Mouse (Mus musculus): Measurements from ENCODE around the gene Abca1. TPM values are rescaled to one million over a fixed set of nuclear protein-coding genes. Genes with fewer than 3 reads are reported as not detected.

Gene Abca1
- polyA plus RNA-seq (2012; rRNA removed; ENCODE audit: low replicate concordance), result 18.6 and 34.5 TPM in 2 replicates

DNA sequence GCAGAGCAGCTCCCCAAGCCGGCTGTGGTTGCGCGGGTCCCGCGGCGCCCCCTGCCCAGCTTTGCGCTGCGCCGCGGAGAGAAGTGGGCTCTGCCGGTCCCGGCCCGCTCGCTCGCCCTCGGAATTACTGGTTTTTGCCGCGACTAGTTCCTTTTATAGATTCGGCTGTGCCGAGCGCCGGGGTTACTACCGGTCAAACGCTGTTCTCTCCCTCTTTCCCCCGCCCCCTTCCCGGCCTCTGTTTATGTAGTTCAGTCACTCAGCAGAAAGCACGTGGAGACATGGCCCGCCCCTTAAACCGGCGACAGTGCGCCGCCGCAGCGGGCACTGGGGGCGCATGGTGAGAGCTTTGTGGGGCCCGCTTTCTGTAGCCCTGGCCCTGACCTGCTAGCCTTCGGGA, at the start of gene Abca1:
Gene Abca1 (minus strand): TSS at position 129 of the 400 bp plus-strand sequence.

DNA sequence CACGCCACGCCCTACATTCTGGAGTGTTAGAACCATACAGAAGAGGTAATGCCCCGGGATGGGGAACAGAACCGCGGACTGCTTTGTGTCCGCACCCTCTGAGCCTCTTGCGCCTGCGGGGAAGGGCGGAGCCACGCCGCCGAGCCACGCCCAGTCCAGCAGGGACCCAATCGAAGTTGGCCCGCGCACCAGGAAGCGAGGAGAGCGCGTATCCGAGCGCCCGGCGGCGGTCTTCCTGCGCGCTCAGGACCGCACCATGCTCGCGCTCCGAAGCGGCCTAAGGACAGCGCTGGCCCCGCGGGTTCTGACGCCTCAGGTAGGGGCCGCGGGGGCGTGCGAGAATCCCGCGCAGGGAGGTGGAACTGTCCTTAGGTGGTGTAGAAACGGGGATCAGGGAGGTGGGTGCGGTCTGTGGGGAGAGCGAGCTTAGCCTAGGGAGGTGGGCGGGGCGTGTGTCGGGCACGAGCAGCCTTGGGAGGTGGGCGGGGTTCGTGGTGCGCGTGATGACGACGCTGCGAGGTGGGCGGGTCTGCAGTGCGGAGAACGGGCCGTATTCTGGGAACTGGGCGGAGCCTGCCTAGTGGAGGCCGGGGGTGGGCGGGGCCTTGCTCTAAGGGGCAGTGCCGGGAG, 147.8 kb downstream of the Abca1 start, which contains the start of gene Nipsnap3b:
Gene Nipsnap3b (plus strand): TSS at position 149 of the 630 bp plus-strand sequence.

DNA sequence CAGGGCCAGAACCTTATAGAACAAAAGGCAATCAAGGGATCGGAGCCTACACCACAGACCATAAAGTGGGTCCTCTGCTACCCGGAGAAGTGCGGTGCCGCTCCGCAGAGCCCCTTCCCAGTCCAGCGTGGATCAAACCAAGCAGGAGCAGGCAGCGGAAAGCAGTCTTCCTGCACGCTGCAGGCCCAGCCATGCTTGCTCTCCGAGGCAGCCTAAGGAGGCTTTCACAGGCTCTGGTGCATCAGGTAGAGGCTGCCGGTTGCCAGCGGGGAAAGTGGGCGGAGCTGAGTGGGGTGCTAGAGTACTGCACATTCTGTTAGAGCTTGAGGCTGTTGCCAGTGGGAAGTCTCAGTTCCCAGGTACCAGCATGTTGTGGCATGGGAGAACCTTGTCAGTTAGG, 170.4 kb downstream of the Abca1 start, which contains the start of gene Nipsnap3a:
Gene Nipsnap3a (plus strand): TSS at position 25 of the 400 bp plus-strand sequence.

Other genes starting within 250 kb of the Abca1 start
- gene Olfr272, start 240.7 kb downstream of the Abca1 start, polyA plus RNA-seq (2012; rRNA removed; ENCODE audit: low replicate concordance), result not detected in 2 replicates
- not detected in 2 replicates for gene Olfr270, start 195.3 kb downstream of the Abca1 start, polyA plus RNA-seq (2012; rRNA removed; ENCODE audit: low replicate concordance)
- gene Nipsnap3a, start 170.6 kb downstream of the Abca1 start, polyA plus RNA-seq (2012; rRNA removed; ENCODE audit: low replicate concordance), result not detected in 2 replicates
- gene Nipsnap3b, start 148.0 kb downstream of the Abca1 start, polyA plus RNA-seq (2012; rRNA removed; ENCODE audit: low replicate concordance), result 21.6 and 27.9 TPM in 2 replicates

All from mammary gland, adult 2 months (tissue).